Mouse (Mus musculus) kidney, adult 10 weeks (tissue): ENCODE data around the gene 1700010B08Rik. TPM values are rescaled to one million over a fixed set of nuclear protein-coding genes. Genes with fewer than 3 reads are reported as not detected.

Experiments
- polyA plus RNA-seq: library from polyadenylated mRNA; stranded (reverse); fragments of 350-450 nt; fragmentation: Illumina TruSeq; extraction: RNeasy Lipid Tissue Mini Kit (QIAGEN cat#74804); gene quantifications from one replicate; pipeline ENCODE4 v1.2.3, GENCODE M21; 2014; ENCODE audit warnings: low read depth, low replicate concordance

1700010B08Rik gene
- not detected for polyA plus RNA-seq

DNA sequence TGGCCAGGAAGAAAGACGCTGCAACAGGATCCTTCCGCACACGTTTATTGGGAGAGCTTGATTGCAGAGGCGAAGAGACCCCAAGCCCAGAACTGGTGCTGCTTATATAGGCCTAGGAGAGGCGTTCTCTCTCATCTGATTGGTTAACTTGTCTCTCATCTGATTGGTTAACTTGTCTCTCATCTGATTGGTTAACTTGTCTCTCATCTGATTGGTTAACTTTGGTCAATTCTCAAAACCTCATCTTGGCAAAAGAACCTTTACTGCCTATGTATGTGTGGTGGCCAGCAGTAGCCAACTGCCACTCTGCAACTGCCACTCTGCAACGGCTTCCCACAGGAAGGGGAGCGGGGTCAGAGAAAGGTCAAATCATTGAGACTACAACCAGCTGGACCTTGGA, at the start of gene 1700010B08Rik:
TSS of gene 1700010B08Rik (plus strand) at position 301 of the 400 bp plus-strand sequence.

DNA sequence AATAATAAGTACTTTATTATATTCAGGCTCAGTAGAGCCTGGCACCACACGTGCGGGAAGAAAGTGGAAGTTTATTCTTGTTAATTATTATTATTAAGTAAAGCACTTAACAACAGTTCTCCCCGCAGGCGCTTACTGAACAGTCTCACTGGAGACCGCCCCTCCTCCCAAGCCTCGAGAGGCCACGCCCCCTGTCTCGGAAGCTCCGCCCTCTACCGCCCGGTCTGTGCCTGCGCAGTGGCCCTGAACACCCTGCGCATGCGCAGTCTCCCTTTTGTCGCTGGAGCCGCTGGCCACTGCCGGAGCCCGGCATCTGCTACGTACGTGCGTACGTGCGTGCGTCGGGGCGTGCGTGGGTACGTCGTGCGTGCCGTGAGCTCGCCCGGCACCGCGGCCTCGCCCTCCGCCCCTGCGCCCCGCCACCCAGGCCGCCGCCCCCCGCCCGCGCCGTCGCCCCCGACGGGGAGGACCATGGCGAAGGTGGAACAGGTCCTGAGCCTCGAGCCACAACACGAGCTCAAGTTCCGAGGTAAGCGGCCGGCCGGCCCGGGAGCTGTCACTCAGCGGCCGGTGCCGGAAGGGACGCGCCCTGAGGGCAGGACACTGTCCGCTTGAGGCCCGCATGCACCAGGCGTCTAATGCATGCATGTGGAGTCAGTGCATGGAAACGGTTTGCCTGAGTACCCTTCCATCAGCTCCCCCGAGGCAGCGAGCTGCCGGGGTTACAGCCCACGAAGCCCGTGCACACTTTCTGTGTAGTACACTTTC, 18.2 kb downstream of the 1700010B08Rik start, which contains the start of gene Vapb:
TSS of gene Vapb (plus strand) at position 290 of the 768 bp plus-strand sequence.

Other genes starting within 250 kb of the 1700010B08Rik start
- not detected for gene 1700021F07Rik, start 196.8 kb upstream of the 1700010B08Rik start, polyA plus RNA-seq
- gene Ankrd60, start 141.1 kb upstream of the 1700010B08Rik start, polyA plus RNA-seq, result not detected
- 25.9 TPM for gene Rab22a, start 59.7 kb upstream of the 1700010B08Rik start, polyA plus RNA-seq
- 135 TPM for gene Vapb, start 18.1 kb downstream of the 1700010B08Rik start, polyA plus RNA-seq